Mouse (Mus musculus) intestine, postnatal 0 days (tissue): Measurements from ENCODE around the gene Hdac10. TPM values are rescaled to one million over a fixed set of nuclear protein-coding genes. Genes with fewer than 3 reads are reported as not detected.

Experiments
- ATAC-seq: fragments of 200-750 bp; cut with Nextera tagmentation; 2 replicates; pipeline ENCODE4 v1.8.0; 2017; ENCODE audit warnings: mild to moderate bottlenecking, moderate TSS enrichment, moderate library complexity
- H3K27ac ChIP-seq: fragments of 300-500 bp; sonication (generic); 2 replicates; pipeline ENCODE4 v1.5.1; 2014; ENCODE audit warnings: mild to moderate bottlenecking, low read depth, low read length, moderate library complexity
- H3K27me3 ChIP-seq: fragments of 300-500 bp; sonication (generic); replicated peaks from 2 replicates; pipeline ENCODE4 v1.6.1; 2014; ENCODE audit warnings: low read length, mixed read lengths; ENCODE audit not compliant: control insufficient read depth, insufficient read depth
- H3K36me3 ChIP-seq: fragments of 300-500 bp; sonication (generic); 2 replicates; pipeline ENCODE4 v1.6.1; 2014; ENCODE audit warnings: mild to moderate bottlenecking, moderate library complexity; ENCODE audit not compliant: control insufficient read depth, insufficient read depth
- H3K4me1 ChIP-seq: fragments of 300-500 bp; sonication (generic); replicated peaks from 2 replicates; pipeline ENCODE4 v1.6.1; 2014; ENCODE audit warnings: antibody characterized with exemption, low read length, mixed read lengths; ENCODE audit not compliant: control insufficient read depth, insufficient read depth
- H3K4me2 ChIP-seq: fragments of 300-500 bp; sonication (generic); replicated peaks from 2 replicates; pipeline ENCODE4 v1.6.1; 2014; ENCODE audit warnings: low read depth, mild to moderate bottlenecking, moderate library complexity
- H3K4me3 ChIP-seq: fragments of 300-500 bp; sonication (generic); 2 replicates; pipeline ENCODE4 v1.5.1; 2014; ENCODE audit warnings: low read depth, low read length
- H3K9ac ChIP-seq: fragments of 300-500 bp; sonication (generic); 2 replicates; pipeline ENCODE4 v1.6.1; 2014; ENCODE audit warnings: mild to moderate bottlenecking, low read depth, low read length
- H3K9me3 ChIP-seq: fragments of 300-500 bp; sonication (generic); 2 replicates; pipeline ENCODE4 v1.6.1; 2016; ENCODE audit warnings: mixed run types; ENCODE audit not compliant: control insufficient read depth
- CTCF ChIP-seq: sonication (generic); IDR thresholded peaks from 2 replicates; pipeline ENCODE4 v1.5.1; 2016; ENCODE audit warnings: low read depth, mild to moderate bottlenecking, control low read depth, antibody characterized with exemption, moderate library complexity
- WGBS: fragments of 180-500 bp; shearing (Covaris S2); extraction: QIAGEN DNeasy Blood & Tissue Kit; methylation state at CpG from one replicate; pipeline ENCODE4 v1.1.7; 2014; 5-methylcytosine and 5-hydroxymethylcytosine counted together
- polyA plus RNA-seq: library from polyadenylated mRNA; unstranded; fragments of >200 nt; fragmentation: Nextera tagmentation; extraction: Ambion mirVana; gene quantifications from 2 replicates; pipeline ENCODE4 v1.2.1, GENCODE M21; 2015

Gene Hdac10
- polyA plus RNA-seq, 1 experiment from 2014 or later: 7.6 TPM

DNA sequence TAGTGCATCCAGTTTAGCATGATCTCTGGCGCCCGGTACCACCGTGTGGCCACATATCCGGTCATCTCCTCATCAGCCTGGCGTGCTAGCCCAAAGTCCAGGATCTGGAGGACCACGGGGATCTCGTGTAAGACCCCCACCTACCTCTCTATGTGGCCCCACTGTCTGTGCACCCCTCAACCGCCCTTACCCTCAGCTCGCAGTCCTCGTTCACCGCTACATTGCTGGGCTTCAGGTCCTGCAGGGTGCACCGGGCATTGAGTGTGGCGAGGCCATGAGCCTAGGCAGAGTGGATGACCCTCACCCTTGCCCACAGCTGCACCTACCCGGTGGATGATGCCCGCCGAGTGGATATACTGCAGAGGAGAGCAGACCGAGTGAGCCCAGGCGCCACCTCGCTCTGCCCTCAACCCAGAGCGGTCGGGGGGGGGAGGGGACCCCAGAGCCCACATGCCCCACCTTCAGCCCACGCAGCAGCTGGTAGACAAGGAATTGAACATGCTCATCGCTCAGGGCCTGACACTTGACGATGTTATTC is 17.4 kb upstream of the Hdac10 start:
- Histone ChIP-seq H3K4me3 (no peak overlapping the region), H3K4me2 (peak overlapping the region; percentile 58), H3K9ac (no peak overlapping the region), H3K27me3 (peaks cover 68% of the 10 kb centered on the region), H3K9me3 (no peaks in the 10 kb centered on the region), H3K4me1 (peaks cover 3% of the 10 kb centered on the region; the same call in 1 of the 2 replicates), H3K27ac (no peak overlapping the region), H3K36me3 (no peaks in the 10 kb centered on the region)
- 69% methylated on average over 24 of the region's 24 CpGs for WGBS
- no peak for ATAC-seq
- no peak for TF ChIP-seq CTCF

DNA sequence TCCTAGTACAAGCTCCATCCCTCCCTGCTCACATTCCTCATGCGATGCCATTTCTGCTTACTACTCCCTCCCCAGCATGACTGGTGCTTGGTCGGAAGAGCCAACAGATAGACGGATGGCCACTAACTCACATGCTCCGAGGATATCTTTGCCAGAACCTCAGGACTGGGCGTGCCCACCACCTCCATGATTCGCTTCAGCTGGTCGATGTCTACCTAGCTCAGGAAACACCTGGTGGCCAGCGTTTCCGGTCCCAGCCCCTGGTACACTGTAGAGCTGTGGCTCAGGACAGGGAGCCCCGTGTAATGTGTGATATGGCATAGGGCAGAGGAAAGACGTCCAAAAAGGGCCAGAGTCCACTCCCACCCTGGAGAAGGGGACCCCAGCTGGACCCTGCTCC is 16.5 kb upstream of the Hdac10 start:
- WGBS: 73% methylated on average over 11 of the region's 11 CpGs

DNA sequence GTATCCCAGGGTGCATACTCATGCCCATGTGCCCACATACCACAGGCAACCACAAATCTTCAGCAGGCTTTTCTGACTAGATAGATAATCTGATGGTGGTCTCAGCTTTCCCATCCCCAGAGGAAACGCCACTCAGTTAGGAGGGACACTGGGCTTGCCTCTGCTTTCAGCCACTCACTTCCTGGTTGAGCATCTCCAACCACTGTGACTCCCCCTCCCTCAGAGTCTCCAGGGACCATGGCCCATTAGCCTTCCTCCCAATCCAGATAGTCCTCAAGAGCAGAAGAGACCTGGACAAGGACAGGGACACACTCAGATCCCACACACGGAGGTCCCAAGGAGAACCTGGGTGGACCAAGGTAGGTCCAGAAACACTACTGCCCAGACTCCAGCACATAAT is 14.6 kb upstream of the Hdac10 start:
- H3K4me2 ChIP-seq: no peak overlapping the region
- H3K27ac ChIP-seq: no peak overlapping the region
- no peaks in the 10 kb centered on the region for H3K4me1 ChIP-seq
- TF ChIP-seq CTCF: no peak
- ATAC-seq: no peak
- no peaks in the 10 kb centered on the region for H3K9me3 ChIP-seq
- WGBS: 67% methylated on average over 2 of the region's 2 CpGs
- H3K9ac ChIP-seq: no peak overlapping the region
- H3K27me3 ChIP-seq: peaks cover 69% of the 10 kb centered on the region
- no peak overlapping the region for H3K4me3 ChIP-seq
- no peaks in the 10 kb centered on the region for H3K36me3 ChIP-seq

More for the DNA sequence above, 16.5 kb upstream of the Hdac10 start:
- Histone ChIP-seq H3K4me1 (peaks cover 3% of the 10 kb centered on the region; the same call in 1 of the 2 replicates), H3K27me3 (peaks cover 72% of the 10 kb centered on the region), H3K9me3 (no peaks in the 10 kb centered on the region), H3K36me3 (no peaks in the 10 kb centered on the region), H3K4me2 (no peak overlapping the region), H3K4me3 (no peak overlapping the region), H3K27ac (no peak overlapping the region), H3K9ac (no peak overlapping the region)
- no peak for ATAC-seq
- no peak for TF ChIP-seq CTCF

DNA sequence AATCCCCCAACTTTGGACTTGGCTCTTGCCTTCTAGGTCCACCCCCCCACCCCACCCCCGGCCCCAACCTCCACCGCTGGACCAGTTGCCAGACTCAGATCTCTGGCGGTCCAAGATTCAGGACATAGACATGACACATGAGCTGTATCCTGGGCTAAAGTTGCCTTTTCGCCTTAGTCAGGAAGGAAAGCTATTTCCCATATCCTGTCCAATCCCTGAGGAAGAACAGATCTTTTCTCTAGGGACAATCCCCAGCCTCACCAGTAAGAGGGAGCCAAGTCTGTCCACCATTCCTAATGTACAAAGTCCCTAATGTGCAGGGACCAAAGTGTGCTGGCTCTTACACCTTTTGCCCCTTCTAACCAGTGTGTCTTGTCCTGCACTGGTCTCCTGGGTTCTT is 13.4 kb upstream of the Hdac10 start:
- Histone ChIP-seq H3K4me2 (no peak overlapping the region), H3K9me3 (no peaks in the 10 kb centered on the region), H3K36me3 (no peaks in the 10 kb centered on the region), H3K4me1 (no peaks in the 10 kb centered on the region), H3K4me3 (no peak overlapping the region), H3K27me3 (peaks cover 57% of the 10 kb centered on the region), H3K9ac (no peak overlapping the region), H3K27ac (no peak overlapping the region)
- no peak for TF ChIP-seq CTCF
- 63% methylated on average over 4 of the region's 4 CpGs for WGBS
- ATAC-seq: no peak

DNA sequence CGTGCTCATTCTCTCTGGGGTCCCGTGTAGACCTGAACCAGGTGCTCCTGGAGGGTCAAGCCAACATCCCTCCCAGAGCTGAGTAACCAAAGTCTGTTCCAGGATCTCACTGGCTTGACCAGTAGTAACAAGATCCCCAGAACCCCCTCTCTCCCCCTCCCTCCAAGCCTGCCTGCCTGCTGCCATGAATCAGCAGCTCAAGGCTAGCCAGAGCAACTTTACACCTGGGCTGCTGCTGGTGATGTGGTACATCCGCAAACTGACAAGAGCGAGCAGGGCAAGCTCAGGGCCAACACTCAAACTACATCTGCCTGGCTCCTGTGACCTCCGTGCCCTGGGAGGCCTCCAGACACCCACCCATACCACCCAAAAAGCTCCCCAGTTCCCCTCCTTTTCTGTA is 12.9 kb upstream of the Hdac10 start:
- Histone ChIP-seq H3K4me1 (no peaks in the 10 kb centered on the region), H3K27me3 (peaks cover 52% of the 10 kb centered on the region), H3K4me2 (no peak overlapping the region), H3K9ac (no peak overlapping the region), H3K36me3 (no peaks in the 10 kb centered on the region), H3K9me3 (no peaks in the 10 kb centered on the region), H3K4me3 (no peak overlapping the region), H3K27ac (no peak overlapping the region)
- ATAC-seq: no peak
- no peak for TF ChIP-seq CTCF
- 25% methylated on average over 5 of the region's 5 CpGs for WGBS

DNA sequence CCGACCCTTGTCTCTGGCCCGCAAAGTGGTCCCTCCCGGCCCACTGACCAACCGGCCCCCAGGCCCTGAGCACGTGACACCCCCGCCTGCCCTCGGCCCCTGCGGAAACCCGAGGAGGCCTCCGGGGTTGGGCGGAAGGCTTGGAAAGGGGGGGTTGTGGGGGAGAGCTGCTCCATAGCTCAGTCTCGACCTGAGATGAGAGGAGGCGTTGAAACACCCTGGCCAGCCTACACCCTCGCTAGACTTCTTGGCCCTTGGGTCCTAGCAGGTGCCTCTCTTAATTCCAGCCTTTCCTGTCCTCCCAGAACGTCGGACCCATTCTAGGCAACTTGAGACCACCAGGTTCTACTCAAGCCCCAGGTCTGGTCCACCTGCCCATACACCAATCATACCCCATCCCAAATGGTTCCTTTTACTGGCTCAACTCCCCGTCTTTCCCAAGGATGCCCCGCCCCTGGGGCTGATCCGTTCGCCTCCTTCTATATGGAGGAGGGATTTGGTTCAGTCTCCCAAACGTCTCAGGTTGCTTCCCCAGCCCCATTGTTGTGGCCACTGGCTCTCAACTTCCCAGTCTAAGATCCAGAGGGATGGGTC is 12.3 kb upstream of the Hdac10 start, which contains the start of gene Mapk12:
Mapk12 (minus strand) TSS at position 45 of the 594 bp plus-strand sequence.
- Histone ChIP-seq H3K36me3 (no peaks in the 10 kb centered on the region), H3K9ac (peak within 1 kb of the TSS; percentile 54), H3K27ac (no peak within 1 kb of the TSS), H3K9me3 (no peaks in the 10 kb centered on the region), H3K4me1 (no peaks in the 10 kb centered on the region), H3K4me2 (peak within 1 kb of the TSS; percentile 85), H3K27me3 (peaks cover 46% of the 10 kb centered on the region), H3K4me3 (peak within 1 kb of the TSS; percentile 52)
- TF ChIP-seq CTCF: no peak
- ATAC-seq: peak; percentile 14; the same call in 1 of the 2 replicates
- WGBS: under 1% methylated on average over 21 of the region's 21 CpGs
